Mouse (Mus musculus): ENCODE measurements at regions not wholly inside any gene's neighbourhood (a gene's known extent, or its start where the extent isn't known, plus 50 kb on each side); places are given as distances from the start of the nearest gene placed in this dataset.

DNA sequence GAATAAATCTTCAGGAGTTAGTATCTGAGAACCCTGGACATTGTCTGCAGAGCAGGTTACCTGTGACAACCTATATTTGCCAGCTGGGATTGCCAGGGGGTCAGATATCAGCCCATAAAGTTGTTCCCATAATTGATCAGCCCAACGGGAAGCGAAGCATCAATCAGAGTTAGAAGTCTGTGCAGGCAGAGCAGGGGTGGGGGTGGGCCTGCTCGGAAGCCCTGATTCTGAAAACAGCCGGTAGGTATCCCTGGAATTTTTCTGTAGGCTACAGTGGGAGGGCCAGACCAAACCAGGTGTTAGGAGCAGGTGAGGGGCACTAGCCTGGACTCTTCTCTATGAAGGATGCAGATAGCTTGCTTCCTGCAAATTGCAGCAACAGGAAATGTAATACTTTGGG is 427.2 kb downstream of the Wdr11 start:
- intact Hi-C loops (cut with DNase I): no loop called here

DNA sequence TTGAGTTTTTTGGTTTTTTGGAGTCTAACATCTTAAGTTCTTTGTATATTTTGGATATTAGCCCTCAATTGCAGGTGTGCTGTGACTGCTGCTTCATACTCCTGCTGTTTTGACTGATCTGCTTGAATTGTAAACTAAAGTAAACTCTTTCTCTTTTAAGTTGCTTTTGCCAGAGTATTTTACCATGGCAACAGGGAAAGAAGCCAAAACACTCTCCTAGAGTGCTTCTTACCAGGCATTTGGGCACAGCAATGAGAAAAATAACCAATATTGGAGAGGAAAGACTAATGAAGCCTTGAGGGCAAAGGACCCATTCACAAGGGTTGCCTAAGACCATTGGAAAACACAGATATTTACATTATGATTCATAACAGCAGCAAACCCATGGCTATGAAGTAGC is 437.3 kb downstream of the Wdr11 start:
- intact Hi-C loops (cut with DNase I): no loop called here

DNA sequence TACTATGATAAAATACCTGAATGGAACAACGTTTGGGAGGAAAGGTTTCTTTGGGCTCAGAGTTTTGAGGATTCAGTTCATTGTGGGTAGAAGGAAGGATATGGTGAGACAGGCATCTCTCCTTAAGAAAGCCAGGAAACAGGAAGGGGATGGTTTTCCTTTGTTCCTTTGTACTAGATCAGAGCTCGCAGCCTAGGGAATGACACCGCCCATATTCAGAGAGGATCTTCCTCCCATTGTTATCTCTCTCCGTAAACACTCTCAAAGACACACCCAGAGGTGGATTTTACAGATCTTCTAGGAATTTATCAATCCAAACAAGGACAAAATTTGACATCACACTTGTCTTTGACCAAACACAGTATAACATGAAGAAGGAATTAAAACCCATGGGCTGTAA is 439.0 kb downstream of the Wdr11 start:
- intact Hi-C loops (cut with DNase I): no loop called here

DNA sequence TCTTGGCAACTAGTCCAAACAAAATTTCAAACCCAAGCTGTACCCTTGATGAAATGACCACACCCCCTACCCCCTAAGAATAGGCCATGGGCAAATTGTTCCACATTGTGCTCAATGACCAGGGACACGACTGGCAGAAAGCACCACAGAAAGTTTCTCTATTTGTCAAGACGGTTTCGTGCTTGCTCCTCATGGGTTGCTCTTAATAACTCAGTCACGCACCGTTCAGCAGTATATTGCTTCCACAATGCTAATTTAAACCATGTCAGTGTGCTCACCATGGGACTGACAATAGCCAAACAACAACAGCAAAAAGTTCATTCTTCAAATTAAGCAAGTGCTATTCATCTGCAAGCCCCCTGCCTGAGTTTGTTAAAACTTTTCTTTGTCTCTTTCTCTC is 444.6 kb downstream of the Wdr11 start:
- intact Hi-C loops (cut with DNase I): no loop called here

DNA sequence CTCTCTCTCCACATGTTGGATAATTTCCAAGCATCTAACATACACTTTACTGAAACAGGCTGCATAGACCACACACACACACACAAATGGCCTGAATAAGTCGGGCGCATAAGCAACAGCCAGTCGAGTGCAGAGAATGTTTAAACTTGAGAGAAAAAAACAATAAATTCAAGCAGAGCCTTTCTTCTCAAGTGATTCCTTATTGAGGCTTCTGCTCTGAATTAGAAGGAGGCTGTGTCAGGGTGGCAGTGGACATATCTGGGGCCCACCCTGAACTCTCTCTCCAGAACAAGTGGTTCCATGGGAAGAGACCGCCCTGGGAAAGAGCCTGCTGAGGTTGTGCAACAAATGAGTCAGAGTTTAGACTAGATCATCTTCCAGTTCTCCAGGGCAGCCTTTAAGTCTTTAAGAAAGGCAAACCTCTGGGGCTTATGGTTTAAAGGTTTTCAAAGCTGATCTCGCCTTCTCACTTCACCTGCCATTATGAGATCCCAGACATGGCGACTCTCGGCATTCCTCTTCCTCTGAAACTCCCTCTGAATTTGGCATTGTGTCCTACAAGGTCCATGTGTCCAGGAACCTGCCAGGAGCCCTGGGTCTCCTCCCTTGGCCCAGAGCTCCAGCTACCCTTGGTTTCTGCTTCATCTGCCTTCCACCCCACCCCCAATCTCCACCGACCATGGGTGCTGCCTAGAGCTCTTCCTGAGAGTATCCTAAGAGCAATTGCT is 445.3 kb downstream of the Wdr11 start:
- intact Hi-C loops (cut with DNase I): no loop called here

DNA sequence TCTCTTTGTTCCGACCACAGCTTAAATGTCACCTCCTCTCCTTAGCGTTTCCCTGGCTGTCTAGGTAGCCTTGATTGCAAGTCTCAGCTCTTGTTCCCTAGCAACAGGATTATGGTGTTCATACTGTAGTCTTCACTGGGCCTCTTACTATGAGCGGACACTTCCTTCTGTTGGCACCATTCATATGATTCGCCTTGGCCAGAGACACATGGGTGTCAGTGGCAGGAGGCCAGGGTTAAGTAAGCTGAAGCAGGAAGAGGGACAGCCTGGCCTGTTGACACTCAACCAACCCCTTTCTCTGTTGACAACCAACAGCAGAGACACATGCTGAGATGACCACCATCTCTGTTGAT is 445.9 kb downstream of the Wdr11 start:
- intact Hi-C loops (cut with DNase I): no loop called here

DNA sequence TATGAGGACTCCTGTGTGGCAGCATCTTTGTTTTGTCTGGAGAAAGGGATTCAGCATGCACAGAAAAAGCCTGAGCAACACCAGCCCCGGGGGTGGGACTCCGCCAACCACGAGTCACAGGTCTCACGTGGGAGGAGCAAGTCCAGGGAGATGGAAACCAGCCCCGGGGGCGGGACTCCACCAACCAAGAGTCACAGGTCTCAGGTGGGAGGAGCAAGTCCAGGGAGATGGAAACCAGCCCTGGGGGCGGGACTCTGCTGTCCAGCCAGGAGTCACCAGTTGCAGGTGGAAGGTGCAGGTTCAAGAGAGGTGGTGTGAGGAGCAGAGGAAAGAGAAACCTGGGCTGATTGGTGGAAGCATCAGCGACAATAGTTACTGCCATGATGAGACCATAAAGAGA is 448.9 kb downstream of the Wdr11 start:
- intact Hi-C loops (cut with DNase I): no loop called here

DNA sequence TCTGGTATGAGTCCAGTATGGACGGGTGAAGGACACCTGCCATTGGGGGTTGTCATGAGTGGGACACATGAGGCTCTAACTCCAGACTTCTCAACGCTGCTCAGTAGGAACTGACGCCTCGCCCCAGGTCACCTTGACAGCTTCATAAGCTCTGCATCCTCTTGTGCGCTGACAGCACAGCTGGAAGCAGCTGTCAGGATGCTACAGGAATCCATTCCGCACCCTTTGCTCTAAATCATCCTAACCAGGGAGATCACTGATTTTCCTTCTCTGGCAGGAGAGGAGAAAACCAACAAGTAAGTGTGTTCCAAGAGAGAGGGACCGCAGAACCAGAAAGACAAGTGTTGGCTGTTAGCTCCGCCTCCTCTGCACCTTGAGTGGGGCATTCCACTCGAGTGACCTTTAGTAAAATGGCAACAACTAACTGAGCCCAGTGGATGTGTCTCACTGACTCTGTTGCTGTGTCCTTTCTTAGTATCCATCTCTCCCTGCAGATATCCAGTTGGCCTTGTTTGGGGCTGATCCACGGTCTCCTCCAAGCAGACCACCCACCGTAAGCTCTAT is 449.8 kb downstream of the Wdr11 start:
- intact Hi-C loops (cut with DNase I): no loop called here

DNA sequence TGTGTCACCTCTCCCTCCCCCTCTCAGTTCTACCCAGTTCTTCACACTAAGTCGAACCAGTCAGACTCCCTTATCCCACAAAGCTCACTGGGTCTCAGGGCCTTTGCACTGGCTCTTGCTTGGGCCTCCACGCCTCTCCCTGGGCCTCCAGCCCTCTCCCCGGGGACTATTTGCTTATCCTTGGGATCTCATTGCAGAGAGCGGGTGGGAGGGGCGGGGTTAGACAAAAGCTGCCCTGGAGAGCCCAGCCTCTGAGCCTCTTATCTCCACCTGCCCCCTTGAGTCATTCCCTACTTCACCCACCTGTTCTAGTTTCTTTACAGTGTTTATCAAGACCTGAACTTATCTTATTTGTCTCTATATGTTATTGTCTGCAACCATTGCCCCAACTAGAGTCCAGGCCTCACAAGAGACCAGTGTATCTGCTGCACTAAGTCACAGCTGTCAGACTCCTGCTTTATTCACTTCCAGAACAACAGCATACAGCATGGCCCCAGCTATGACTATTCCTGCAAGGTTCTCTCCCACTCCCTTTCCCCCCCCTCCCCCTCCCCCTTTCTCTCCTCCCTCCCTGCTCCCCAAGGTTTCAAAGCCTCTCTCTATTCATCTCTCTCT is 450.7 kb downstream of the Wdr11 start:
- intact Hi-C loops (cut with DNase I): no loop called here

DNA sequence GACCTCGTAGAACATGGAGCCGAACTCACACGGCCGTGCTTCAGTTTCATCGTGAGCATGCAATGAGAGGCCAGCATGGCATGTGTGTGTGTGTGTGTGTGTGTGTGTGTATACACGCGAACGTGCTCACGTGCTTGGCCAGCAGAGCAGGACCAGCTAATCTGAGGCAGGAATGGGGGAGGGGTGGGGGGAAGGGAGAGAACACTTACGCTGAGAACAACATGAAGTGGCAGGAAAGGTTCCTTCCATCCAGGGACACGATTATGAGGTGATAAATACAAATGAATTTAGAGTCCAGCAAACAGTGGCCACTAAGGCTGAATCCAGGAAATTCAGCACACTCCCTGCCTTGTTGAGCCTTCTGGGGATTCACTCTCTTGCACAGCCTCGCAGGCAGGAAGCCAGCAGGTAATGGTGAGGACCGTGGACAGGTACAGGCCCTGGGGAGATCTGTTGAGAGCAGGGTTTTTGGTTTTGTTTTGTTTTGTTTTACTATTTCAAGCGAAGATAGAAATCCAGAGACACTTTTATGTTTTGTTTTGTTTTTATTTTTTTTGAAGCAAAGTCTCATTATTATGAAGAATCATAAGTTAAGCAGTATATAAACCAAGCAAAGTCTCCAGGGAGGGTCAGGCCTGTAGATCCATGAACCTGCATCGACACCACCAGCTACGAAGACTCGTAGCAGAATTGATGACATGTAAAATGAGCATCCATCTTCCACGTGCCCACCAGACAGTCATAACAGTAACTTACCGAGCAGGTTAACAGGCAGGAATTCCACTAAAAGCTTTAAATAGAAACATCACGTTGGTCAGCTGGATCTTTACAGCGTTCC is 452.0 kb downstream of the Wdr11 start:
- intact Hi-C loops (cut with DNase I): no loop called here

DNA sequence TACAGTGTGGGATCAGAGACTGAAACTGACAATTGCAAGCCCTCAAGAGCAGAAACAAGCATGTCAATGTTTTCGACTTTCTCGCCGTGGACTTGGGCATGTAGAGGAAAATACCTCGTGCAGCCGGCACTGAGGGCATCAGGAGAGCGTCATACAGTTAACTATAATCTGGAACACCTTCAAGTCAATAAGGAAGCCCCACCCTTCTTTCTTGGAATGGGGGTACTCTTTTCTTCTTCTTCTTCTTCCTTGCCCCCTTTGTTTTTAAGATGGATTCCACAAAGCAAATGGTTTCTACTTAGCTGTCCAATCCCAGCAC is 452.5 kb downstream of the Wdr11 start:
- intact Hi-C loops (cut with DNase I): no loop called here

DNA sequence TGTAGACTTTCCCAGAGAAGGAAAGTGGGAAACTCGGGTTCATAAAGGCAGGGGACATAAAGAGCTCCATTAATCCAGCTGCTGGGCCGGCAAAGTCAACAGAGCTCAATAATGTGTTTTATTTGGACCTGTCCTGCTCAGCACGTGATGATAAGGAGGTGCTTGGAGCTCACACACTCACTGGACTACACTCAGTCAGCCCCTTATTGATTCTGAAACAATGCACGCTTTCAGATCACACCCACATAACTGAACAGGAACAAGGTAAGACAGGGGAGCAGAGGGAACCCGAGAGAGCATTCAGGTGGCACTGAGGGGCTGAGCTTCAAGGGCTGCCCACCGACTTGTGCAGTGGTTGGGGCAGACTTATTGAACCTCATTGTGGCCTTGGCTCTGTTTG is 452.9 kb downstream of the Wdr11 start:
- intact Hi-C loops (cut with DNase I): no loop called here

DNA sequence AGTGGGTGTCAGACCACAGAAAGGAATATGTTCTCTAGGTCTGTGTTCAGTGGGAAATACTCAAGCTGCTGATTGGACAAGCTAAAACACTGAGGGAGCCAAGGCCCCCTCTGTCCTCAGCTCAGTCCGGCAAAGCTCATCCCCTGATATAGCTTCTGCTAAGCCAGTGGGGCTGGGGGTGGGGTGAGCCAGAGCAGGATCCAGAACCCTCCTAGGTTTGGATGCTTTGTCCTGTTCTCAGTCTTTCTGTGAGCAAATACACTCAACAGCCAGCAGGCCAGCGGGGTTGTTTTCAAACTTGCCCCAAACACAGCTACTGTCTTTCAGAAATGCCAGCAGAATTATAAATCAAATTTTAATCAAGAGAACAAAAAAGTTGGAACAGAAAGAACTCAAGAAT is 454.4 kb downstream of the Wdr11 start:
- intact Hi-C loops (cut with DNase I): no loop called here

DNA sequence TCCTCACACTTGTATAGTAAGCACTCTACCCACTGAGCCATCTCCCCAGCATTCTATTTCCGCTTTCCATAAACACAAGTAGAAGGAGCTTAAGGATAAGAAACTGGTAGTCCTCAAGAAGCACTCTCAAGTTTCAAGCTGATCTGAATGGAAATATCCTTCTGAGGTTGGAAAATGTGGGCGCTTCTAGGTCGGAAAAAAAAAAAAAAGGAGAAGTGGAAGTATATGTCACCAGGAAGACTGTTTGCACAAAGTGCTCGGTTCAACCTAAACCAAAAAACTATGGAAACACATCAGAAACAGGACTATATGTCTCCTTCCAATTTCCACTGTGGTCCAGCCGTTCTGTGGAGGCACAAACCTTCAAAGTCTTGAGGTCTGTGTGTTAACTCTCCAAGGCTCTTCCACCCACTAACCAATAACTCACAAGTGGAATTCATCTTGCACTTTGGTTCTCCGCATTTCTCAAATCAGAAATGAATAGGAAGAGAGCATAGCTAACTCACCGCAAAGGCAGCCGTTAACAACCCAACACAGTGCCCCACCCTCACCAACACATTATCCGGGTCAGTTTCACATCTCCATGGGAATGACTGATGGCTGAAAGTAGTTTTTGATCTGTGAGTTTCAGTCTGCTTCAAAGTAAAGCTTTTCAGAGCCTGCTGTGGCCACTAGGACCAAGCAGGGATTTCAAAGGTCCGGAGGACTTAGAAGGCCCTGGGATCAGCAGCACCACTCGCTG is 455.8 kb downstream of the Wdr11 start:
- intact Hi-C loops (cut with DNase I): no loop called here

DNA sequence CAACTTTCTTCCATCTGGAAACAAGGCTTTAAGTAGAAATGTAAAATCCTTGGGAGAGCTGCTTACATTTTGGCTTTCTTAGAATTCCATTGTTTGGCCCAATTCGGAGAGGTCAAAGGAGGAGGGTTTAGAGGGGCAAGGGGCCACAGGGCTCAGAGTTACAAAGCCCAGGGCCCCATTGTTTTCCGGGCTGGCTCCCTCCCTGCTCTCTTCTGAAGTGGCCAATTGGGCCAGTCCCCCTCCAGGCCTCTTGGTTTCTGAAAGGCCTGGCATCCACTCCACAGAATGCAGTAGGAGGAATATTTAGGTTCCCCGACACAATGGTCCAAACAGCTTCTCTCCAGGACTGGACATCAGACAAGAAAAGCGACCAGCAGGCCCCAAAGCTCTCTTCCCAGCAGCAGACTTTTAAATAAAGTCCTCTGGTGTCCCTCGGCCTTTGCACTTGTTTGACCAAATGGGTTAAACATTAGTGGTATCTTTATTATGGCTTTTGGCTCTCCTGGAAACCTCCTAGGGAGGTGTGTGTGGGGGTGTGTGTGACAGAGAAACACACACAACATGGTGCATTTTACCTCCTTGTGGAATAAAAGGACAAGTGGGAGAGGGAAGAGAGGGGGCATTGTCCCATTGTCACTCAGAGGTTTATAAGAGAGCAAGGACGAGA is 456.6 kb downstream of the Wdr11 start:
- intact Hi-C loops (cut with DNase I): no loop called here

DNA sequence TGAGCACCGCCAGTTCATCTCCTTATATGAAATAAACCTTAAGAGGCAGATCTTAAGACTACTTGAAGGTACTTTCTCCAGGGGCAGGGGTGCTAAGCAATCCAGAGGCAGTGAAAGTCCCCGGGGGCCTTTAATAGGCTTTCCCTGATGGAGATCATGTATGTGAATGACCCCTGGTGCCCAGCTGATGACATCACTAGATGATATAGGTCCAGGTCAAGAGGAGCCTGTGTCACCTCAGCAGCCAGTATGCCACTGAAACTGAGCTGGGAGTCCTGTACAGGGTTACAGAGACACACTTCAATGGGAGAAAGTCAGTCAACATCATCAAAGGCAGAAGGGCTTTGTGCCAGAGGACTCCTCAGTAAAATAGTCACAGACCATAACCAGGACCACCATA is 457.8 kb downstream of the Wdr11 start:
- intact Hi-C loops (cut with DNase I): no loop called here

DNA sequence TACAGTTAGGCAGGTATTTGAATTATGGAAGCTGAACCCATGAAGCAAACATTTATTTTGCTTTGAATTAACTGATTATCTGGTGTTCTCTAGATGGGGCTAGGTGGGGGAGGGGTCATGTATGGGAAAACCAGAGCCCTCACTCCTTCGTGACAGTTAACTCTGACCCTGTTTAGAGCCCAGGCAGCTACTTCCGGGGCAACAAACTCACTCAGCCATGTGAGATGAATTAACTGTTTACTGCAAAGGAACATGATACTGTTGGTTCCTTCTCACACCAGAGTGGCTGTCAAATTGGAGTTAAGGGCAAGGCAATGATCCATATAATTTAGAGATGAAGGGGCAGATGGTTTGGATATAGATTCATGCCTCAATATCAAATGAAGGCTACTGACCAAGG is 458.5 kb downstream of the Wdr11 start:
- intact Hi-C loops (cut with DNase I): no loop called here

DNA sequence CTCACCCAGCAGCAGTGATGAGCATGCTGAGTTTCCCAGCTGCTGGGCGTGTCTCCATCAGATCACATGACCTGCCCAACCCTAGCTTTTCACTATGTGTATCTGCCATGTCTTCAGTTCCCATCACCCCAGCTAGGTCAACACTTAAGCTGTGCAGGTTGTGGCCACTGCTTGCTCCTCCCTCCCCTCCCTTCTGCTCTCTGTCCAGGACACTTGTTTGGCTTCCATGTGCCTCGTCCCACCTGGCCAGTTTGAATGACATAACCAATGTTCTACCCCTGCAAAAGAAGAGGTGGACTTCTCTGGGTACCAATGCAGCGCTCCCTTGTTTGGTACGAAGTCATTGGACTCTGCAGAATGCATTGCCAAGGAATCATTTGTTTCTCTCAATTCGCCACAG is 460.7 kb downstream of the Wdr11 start:
- intact Hi-C loops (cut with DNase I): no loop called here

DNA sequence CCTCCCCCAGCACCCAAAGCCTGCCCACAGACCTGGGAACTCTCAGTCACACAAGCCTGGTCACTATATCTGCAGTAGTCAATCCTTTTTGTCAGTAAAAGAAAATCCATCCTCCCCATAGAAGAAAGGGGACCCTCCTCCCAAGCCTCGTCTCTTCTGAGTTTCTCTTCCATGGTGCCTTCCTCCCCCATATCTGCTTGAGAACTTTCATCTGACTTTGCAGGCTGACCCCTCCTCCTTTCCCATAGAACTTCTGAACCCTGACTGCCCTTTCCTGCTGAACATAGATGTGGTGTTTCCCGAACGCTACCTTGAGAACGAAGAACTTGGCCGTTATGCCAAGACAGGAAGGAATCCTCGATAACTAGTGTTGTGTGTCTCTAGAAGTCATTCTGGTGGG is 462.5 kb downstream of the Ate1 start:
- intact Hi-C loops (cut with DNase I): no loop called here

DNA sequence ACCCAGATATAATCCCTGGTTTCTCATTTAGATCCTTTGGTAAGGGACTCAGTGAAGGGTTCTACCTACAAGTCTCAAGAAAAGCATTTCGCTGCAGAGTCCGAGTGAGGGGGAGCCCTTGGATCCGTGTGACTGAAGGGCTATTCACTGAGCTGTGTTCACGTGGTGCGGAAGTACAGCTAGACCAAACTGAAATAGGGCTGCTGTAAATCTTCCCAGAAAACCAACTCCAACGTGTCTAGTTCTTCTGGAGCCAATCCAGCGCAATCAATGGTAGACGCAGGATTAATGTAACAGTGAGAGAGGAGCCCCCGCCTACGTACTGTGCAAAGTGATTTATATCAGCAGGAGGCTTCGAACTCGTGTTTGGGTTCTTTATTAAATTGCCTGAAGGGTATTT is 461.9 kb downstream of the Ate1 start:
- intact Hi-C loops (cut with DNase I): no loop called here

All from adrenal gland (tissue).